Mouse (Mus musculus) adrenal gland, adult 2 months (tissue): ENCODE results near the gene Elane. TPM values are rescaled to one million over a fixed set of nuclear protein-coding genes. Genes with fewer than 3 reads are reported as not detected.

Experiments used
- DNase-seq: peaks from one replicate; pipeline ENCODE4 v3.0.0; 2021
- microRNA-seq, 2 experiments: library from miRNA; unstranded; fragments of <30 nt; microRNA quantifications; one replicate each; pipeline ENCODE4 v1.2.0; 2021
- polyA plus RNA-seq: library from polyadenylated mRNA; depleted of rRNA; stranded (reverse); fragments of >200 nt; gene quantifications from 2 replicates; pipeline ENCODE4 v1.2.3, GENCODE M21; 2012; rRNA removed
- total RNA-seq, 2 experiments: library from RNA; stranded (reverse); gene quantifications; 2 replicates each; pipeline ENCODE4 v1.2.3; 2021

The Elane gene
- total and polyA plus RNA-seq, 3 experiments = 0.34 to 0.79 (median 0.49) TPM

DNA sequence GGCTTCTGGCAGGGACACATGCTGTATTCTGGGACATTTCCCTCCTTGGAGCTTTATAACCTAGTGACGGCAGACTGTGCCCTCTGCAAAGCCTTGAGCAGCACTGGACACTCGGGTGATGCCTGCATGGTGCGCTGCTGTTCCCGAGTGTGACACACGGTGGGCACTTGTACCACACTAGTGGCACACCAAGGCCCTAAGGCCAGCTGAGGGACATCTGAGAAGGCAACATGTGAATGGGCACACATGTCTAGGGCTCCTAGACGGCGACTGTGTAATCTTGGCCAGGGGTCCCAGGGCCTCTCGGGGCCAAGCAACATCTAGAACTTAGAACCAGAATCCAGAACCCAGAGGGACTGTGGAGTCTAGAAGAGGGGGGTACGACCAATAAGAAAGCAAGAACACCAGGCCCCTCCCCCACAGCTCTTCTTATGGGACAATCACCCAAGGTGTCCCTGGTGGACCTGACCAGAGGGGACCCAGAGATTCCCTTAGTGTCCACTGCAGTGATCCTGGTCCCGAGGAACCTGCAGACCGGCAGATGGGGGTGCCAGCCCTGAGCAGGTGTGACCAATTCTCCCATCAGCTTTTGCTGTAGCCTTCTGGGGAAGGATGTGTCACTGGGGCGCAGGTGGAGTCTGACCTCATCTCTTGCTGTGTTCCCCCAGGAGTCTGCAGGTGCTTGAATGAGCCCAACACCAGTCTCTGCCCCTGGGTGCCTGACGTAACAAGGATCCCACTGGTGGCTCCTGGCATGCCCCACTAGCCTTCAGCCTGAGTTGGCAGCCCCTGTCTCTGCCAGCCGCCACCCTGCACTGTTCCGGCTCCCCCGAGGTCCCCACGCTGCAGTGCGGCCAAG is 44.1 kb downstream of the Elane start:
- DNase-seq = no peak

- DNase-seq = no peak
These were observed 44.8 kb downstream of the Elane start for GRCm38 (mm10) chr10:79930826-79931186.

GRCm38 (mm10) chr10:79931797-79932196 is 45.8 kb downstream of the Elane start:
- no peak for DNase-seq

- DNase-seq = peak; percentile 54
These were observed 46.7 kb downstream of the Elane start for GRCm38 (mm10) chr10:79932736-79933135.

DNA sequence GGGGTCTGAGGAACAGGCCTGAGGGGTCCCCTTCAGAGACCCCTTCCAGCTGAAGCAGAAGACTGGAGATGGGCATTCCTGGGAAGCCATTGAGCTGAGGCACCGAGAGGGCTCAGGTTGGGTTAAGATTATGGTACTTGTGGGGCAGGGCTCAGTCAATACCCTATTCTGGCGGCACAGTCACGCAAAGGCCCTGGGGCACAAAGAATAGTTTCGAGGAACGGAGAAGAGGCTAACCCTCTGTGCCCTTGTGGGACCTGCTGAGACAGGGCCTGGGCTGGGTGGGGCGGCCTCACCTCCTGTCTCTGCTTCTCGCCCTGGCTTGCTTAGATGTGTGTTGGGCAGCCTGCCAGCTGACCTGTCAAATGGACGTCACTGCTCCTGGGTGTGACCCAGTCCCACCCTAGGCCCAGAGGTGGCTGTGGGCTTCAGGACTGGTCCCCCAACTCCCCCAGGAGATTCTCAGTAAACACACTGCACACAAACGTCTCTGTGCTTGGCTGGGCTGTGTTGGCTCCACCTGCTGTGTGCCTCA is 47.2 kb downstream of the Elane start:
- no peak for DNase-seq

GRCm38 (mm10) chr10:79933861-79934260 is 47.8 kb downstream of the Elane start:
- DNase-seq = no peak

GRCm38 (mm10) chr10:79934272-79934721 is 48.2 kb downstream of the Elane start:
- DNase-seq = peak; percentile 89

DNA sequence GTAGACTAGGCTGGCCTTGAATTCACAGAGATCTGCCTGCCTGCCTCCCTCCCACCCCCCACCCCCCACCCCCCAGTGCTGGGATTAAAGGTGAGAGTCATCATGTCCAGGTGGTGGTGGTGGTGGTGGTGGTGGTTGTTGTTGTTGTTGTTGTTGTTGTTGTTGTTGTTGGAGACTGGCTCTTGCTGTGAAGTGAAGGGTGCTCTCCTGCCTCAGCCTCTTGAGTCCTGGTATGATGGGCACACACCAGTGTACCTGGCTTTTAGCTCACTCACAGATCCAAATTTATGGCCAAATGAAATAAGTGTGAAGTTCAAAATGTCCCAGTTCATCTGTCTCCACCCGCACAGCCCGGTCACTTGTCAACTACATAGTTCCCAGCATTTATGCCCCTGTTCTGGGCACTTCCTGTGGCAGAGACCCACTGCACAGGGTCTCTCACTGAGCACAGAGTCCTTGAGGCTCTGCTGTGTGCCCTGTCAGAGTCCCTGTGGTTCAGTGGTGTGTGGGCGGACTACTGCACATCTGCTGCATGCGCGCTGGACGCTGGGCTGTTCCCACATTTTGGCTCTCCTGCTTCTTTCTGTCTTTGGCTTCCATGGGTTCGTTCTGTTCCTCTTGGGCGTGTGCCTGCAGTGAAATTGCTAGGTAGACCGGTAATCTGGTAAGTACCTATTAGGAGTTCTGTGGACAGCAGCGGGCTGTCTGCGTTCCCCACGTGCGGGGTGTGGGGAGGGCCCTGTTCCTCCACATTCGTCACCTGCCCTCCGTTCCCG is 48.9 kb downstream of the Elane start:
- DNase-seq = no peak

- peak; percentile 49 for DNase-seq
These were observed 50.4 kb downstream of the Elane start for GRCm38 (mm10) chr10:79936284-79936910.

GRCm38 (mm10) chr10:79936911-79937441 is 50.9 kb downstream of the Elane start:
- peak; percentile 95 for DNase-seq

Small RNAs within 50 kb of the gene (microRNA-seq; reads per million reads assigned to microRNA genes)
- 0 reads per million in 2 experiments for gene Mir6910

Other genes with a start within 250 kb of the Elane start
Only the 30 nearest of the 34 such genes appear.
- 10 to 100 TPM; 29.5 to 40.7 TPM for gene Tpgs1, start 216.9 kb upstream of the Elane start, total RNA-seq
- gene Tpgs1, start 216.9 kb upstream of the Elane start, polyA plus RNA-seq = 147 and 149 TPM in 2 replicates
- 100 to 1,000 TPM in 1 of 2 experiments, 10 to 100 TPM in 1; 87.7 to 122 TPM for gene Cdc34, start 204.1 kb upstream of the Elane start, total RNA-seq
- 174 and 205 TPM in 2 replicates for gene Cdc34, start 204.1 kb upstream of the Elane start, polyA plus RNA-seq
- 1 to 10 TPM; 1.0 to 2.2 TPM for gene Gzmm, start 197.2 kb upstream of the Elane start, total RNA-seq
- gene Gzmm, start 197.2 kb upstream of the Elane start, polyA plus RNA-seq = 0.52 and 0.55 TPM in 2 replicates
- 100 to 1,000 TPM; 588 to 674 TPM for gene Bsg, start 181.8 kb upstream of the Elane start, total RNA-seq
- 314 and 321 TPM in 2 replicates for gene Bsg, start 181.8 kb upstream of the Elane start, polyA plus RNA-seq
- gene Hcn2, start 169.6 kb upstream of the Elane start, total RNA-seq = 1 to 10 TPM; 5.9 to 6.0 TPM
- 20.2 and 27.8 TPM in 2 replicates for gene Hcn2, start 169.6 kb upstream of the Elane start, polyA plus RNA-seq
- 10 to 100 TPM; 55.4 to 62.8 TPM for gene Polrmt, start 139.7 kb upstream of the Elane start, total RNA-seq
- gene Polrmt, start 139.7 kb upstream of the Elane start, polyA plus RNA-seq = 87.6 and 89.0 TPM in 2 replicates
- not detected for gene Fgf22, start 131.2 kb upstream of the Elane start, total RNA-seq
- gene Fgf22, start 131.2 kb upstream of the Elane start, polyA plus RNA-seq = 0.18 and 0.68 TPM in 2 replicates
- gene Rnf126, start 119.3 kb upstream of the Elane start, total RNA-seq = 10 to 100 TPM; 51.6 to 51.8 TPM
- gene Rnf126, start 119.3 kb upstream of the Elane start, polyA plus RNA-seq = 222 and 226 TPM in 2 replicates
- gene Fstl3, start 109.0 kb upstream of the Elane start, total RNA-seq = 10 to 100 TPM in 1 of 2 experiments, 1 to 10 TPM in 1; 10.0 to 37.2 TPM
- 47.0 and 74.7 TPM in 2 replicates for gene Fstl3, start 109.0 kb upstream of the Elane start, polyA plus RNA-seq
- under 1 TPM in 1 of 2 experiments, not detected in 1; 0.21 TPM for gene Prss57, start 95.3 kb upstream of the Elane start, total RNA-seq
- gene Prss57, start 95.3 kb upstream of the Elane start, polyA plus RNA-seq = 0.28 TPM in 1 of 2 replicates, not detected in the other
- gene Palm, start 92.7 kb upstream of the Elane start, total RNA-seq = 100 to 1,000 TPM in 1 of 2 experiments, 10 to 100 TPM in 1; 68.1 to 105 TPM
- 138 and 146 TPM in 2 replicates for gene Palm, start 92.7 kb upstream of the Elane start, polyA plus RNA-seq
- gene Misp, start 65.3 kb upstream of the Elane start, total RNA-seq = under 1 TPM; 0.31 to 0.32 TPM
- gene Misp, start 65.3 kb upstream of the Elane start, polyA plus RNA-seq = 0.03 and 0.10 TPM in 2 replicates
- gene Ptbp1, start 31.8 kb upstream of the Elane start, total RNA-seq = 100 to 1,000 TPM; 217 to 332 TPM
- gene Ptbp1, start 31.8 kb upstream of the Elane start, polyA plus RNA-seq = 175 and 259 TPM in 2 replicates
- gene Prtn3, start 11.8 kb upstream of the Elane start, total RNA-seq = under 1 TPM; 0.62 to 0.63 TPM
- gene Prtn3, start 11.8 kb upstream of the Elane start, polyA plus RNA-seq = 3.4 and 4.1 TPM in 2 replicates
- gene Plppr3, start 11.6 kb upstream of the Elane start, total RNA-seq = 1 to 10 TPM; 1.2 to 2.2 TPM
- 4.2 and 4.6 TPM in 2 replicates for gene Plppr3, start 11.6 kb upstream of the Elane start, polyA plus RNA-seq
- 1,000 to 10,000 TPM; 2,358 to 4,405 TPM for gene Cfd, start 4.6 kb downstream of the Elane start, total RNA-seq
- 4,988 and 13,425 TPM in 2 replicates for gene Cfd, start 4.6 kb downstream of the Elane start, polyA plus RNA-seq
- gene Med16, start 22.7 kb downstream of the Elane start, total RNA-seq = 10 to 100 TPM; 38.4 to 43.0 TPM
- 126 and 132 TPM in 2 replicates for gene Med16, start 22.7 kb downstream of the Elane start, polyA plus RNA-seq
- not detected for gene Gm26602, start 24.6 kb downstream of the Elane start, total RNA-seq
- not detected in 2 replicates for gene Gm26602, start 24.6 kb downstream of the Elane start, polyA plus RNA-seq
- gene Kiss1r, start 30.7 kb downstream of the Elane start, total RNA-seq = 1 to 10 TPM; 1.4 TPM
- gene Kiss1r, start 30.7 kb downstream of the Elane start, polyA plus RNA-seq = 11.8 and 15.1 TPM in 2 replicates
- gene R3hdm4, start 35.0 kb downstream of the Elane start, total RNA-seq = 10 to 100 TPM; 87.8 to 93.5 TPM
- 197 and 231 TPM in 2 replicates for gene R3hdm4, start 35.0 kb downstream of the Elane start, polyA plus RNA-seq
- gene Arid3a, start 40.8 kb downstream of the Elane start, total RNA-seq = 1 to 10 TPM; 4.6 to 6.5 TPM
- gene Arid3a, start 40.8 kb downstream of the Elane start, polyA plus RNA-seq = 5.9 and 9.1 TPM in 2 replicates
- gene Wdr18, start 73.9 kb downstream of the Elane start, total RNA-seq = 10 to 100 TPM; 29.4 to 31.5 TPM
- gene Wdr18, start 73.9 kb downstream of the Elane start, polyA plus RNA-seq = 66.1 and 66.8 TPM in 2 replicates
- under 1 TPM in 1 of 2 experiments, not detected in 1; 0.31 TPM for gene Grin3b, start 84.5 kb downstream of the Elane start, total RNA-seq
- gene Grin3b, start 84.5 kb downstream of the Elane start, polyA plus RNA-seq = 0.09 and 0.17 TPM in 2 replicates
- 100 to 1,000 TPM; 142 to 143 TPM for gene Tmem259, start 98.1 kb downstream of the Elane start, total RNA-seq
- 619 and 624 TPM in 2 replicates for gene Tmem259, start 98.1 kb downstream of the Elane start, polyA plus RNA-seq
- 10 to 100 TPM; 29.5 to 50.1 TPM for gene Cnn2, start 102.3 kb downstream of the Elane start, total RNA-seq
- gene Cnn2, start 102.3 kb downstream of the Elane start, polyA plus RNA-seq = 53.0 and 58.8 TPM in 2 replicates
- gene Abca7, start 110.2 kb downstream of the Elane start, total RNA-seq = 10 to 100 TPM; 18.4 to 22.9 TPM
- gene Abca7, start 110.2 kb downstream of the Elane start, polyA plus RNA-seq = 28.6 TPM in 2 replicates
- gene Arhgap45, start 130.4 kb downstream of the Elane start, total RNA-seq = 1 to 10 TPM; 3.9 to 6.7 TPM
- 11.0 and 14.6 TPM in 2 replicates for gene Arhgap45, start 130.4 kb downstream of the Elane start, polyA plus RNA-seq
- gene Polr2e, start 153.5 kb downstream of the Elane start, total RNA-seq = 100 to 1,000 TPM in 1 of 2 experiments, 10 to 100 TPM in 1; 97.3 to 106 TPM
- gene Polr2e, start 153.5 kb downstream of the Elane start, polyA plus RNA-seq = 111 and 122 TPM in 2 replicates
- gene Gpx4, start 160.9 kb downstream of the Elane start, total RNA-seq = 1,000 to 10,000 TPM; 1,287 to 1,377 TPM
- gene Gpx4, start 160.9 kb downstream of the Elane start, polyA plus RNA-seq = 1,827 and 2,443 TPM in 2 replicates
- 10 to 100 TPM; 38.5 to 59.3 TPM for gene Sbno2, start 219.3 kb downstream of the Elane start, total RNA-seq
- gene Sbno2, start 219.3 kb downstream of the Elane start, polyA plus RNA-seq = 102 and 120 TPM in 2 replicates